Mouse (Mus musculus) thymus, adult 2 months (tissue): ENCODE measurements around the gene H3f3a. TPM values are rescaled to one million over a fixed set of nuclear protein-coding genes. Genes with fewer than 3 reads are reported as not detected.

Experiments
- DNase-seq: peaks from one replicate; pipeline ENCODE4 v3.0.0; 2021
- H3K27ac ChIP-seq: fragments of 200-500 bp; 2 replicates; pipeline ENCODE4 v1.5.1; 2012; ENCODE audit warnings: low read length, control low read depth; ENCODE audit not compliant: control insufficient read depth, insufficient read depth
- H3K27me3 ChIP-seq: fragments of 200-500 bp; 2 replicates; pipeline ENCODE4 v1.6.1; 2012; ENCODE audit warnings: mild to moderate bottlenecking, low read length, moderate library complexity, mixed read lengths; ENCODE audit not compliant: control insufficient read depth, insufficient read depth
- H3K36me3 ChIP-seq: fragments of 200-500 bp; 2 replicates; pipeline ENCODE4 v1.6.1; 2012; ENCODE audit warnings: mild to moderate bottlenecking, low read length, moderate library complexity; ENCODE audit not compliant: control insufficient read depth, insufficient read depth
- H3K4me1 ChIP-seq: fragments of 200-500 bp; replicated peaks from 2 replicates; pipeline ENCODE4 v1.6.1; 2012; ENCODE audit warnings: low read length; ENCODE audit not compliant: control insufficient read depth, insufficient read depth
- H3K4me3 ChIP-seq: fragments of 200-500 bp; 2 replicates; pipeline ENCODE4 v1.5.1; 2012; ENCODE audit warnings: mild to moderate bottlenecking, low read length, control low read depth, moderate library complexity; ENCODE audit not compliant: control insufficient read depth, insufficient read depth
- CTCF ChIP-seq: fragments of 200-500 bp; IDR thresholded peaks from 2 replicates; pipeline ENCODE4 v1.5.1; 2012; ENCODE audit warnings: mild to moderate bottlenecking, control low read depth, low read length, moderate library complexity, borderline replicate concordance; ENCODE audit not compliant: control insufficient read depth, poor library complexity, insufficient read depth; ENCODE audit errors: extremely low read depth
- POLR2A ChIP-seq: fragments of 200-500 bp; IDR thresholded peaks from 2 replicates; pipeline ENCODE4 v1.6.1; 2012; ENCODE audit warnings: mild to moderate bottlenecking, low read length, control low read depth, moderate library complexity; ENCODE audit not compliant: control insufficient read depth, poor library complexity, insufficient read depth; ENCODE audit errors: extremely low read depth
- WGBS: fragments of 180-500 bp; shearing (Covaris S2); methylation state at CpG from one replicate; pipeline ENCODE4 v1.1.7; 2018; 5-methylcytosine and 5-hydroxymethylcytosine counted together
- polyA plus RNA-seq: library from polyadenylated mRNA; depleted of rRNA; stranded (reverse); fragments of >200 nt; gene quantifications from 2 replicates; pipeline ENCODE4 v1.2.3, GENCODE M21; 2012

Gene H3f3a
- polyA plus RNA-seq, 1 experiment, result 750 TPM

DNA sequence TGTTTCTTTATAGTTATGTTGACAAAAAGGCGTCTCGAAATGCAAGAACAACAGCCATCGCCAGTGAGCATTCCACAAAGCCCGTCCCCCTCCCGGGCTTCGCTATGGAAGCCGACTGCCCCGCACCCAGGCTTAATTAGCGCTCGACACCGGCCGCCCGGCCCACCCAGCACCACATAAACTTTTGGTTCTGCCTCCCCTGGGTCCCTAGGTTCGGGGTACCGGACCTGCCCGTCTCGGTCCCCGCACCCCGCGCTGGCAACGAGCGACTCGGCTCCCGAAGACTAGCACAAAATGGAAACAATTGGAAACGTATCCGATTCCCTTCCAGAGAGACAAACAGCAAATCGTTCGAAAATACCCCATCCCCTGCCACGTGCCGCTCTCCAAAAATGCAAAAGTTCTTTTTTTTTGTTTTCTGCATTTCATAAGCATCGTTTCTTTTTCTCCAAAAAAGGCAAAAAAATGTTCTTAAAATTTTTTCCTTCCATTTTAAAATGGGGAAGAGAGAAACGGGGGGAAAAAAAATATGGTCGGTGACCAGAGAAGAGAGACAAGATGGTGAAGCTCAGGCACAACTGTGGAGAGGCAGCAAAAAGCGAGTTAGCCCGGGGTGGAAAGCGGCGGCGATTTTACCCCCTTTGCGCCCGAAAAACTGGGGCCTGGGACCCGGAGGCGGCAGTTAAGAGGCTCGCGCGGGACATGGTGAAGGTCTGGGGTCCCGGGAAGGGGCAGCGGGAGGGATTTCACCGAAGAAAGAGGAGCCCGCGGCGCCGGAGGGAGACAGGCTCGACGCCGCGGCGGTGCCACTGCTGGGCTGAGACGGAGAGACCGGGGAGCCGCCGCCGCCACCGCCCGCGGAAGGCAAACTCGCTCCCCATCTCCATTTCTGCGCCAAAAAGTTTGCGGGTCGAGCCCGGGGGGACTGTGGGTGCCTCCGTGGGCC is 1.0 kb downstream of the H3f3a start:
- H3K4me1 ChIP-seq, result peaks cover 7% of the 10 kb centered on the region
- WGBS, result under 1% methylated on average over 71 of the region's 71 CpGs
- H3K27me3 ChIP-seq, result no peaks in the 10 kb centered on the region
- peak overlapping the region; percentile 77 for H3K4me3 ChIP-seq
- 0 out of 2 replicates have a peak, but pooled peaks have one; percentile 19 for TF ChIP-seq CTCF
- no peak for TF ChIP-seq POLR2A
- DNase-seq, result peak; percentile 58
- peaks cover 28% of the 10 kb centered on the region for H3K36me3 ChIP-seq
- H3K27ac ChIP-seq, result peak overlapping the region; percentile 93

DNA sequence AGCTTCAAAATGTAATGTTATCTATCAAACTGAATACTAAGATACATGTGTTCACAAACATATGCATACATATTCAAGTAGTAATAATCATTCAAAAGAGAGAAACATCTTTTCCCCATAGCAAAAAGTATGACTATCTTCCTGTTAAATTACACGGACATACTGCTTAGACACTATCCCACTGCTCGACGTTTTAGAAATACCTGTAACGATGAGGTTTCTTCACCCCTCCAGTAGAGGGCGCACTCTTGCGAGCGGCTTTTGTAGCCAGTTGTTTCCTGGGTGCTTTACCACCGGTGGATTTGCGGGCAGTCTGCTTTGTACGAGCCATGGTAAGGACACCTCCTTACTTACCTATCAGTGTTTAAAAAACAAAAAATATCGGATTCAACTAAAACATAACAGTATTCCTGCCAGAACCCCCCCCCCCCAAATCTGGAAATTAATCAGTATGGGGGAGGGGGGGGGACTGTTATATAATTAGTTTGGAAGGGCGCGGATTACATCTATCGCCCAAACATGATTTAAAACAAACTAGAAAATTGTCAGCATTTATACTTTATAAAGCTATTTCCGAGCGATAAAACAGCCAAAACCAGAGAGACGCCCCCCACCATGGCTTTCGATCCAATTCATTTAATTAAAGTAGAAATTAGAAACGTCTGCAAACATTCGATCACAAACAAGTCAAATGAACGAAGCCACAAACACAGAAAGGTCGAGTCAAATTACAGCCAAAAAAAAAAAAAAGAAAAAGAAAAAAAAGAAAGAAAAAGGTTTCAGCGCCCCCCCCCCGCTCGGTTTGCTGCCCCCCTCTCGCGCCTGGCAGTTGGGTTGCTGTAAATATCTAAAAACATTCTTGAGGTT is 1.9 kb downstream of the H3f3a start:
- peak overlapping the region; percentile 77 for H3K4me3 ChIP-seq
- TF ChIP-seq CTCF (no peak), POLR2A (no peak)
- peaks cover 37% of the 10 kb centered on the region for H3K36me3 ChIP-seq
- peak; percentile 31 for DNase-seq
- peaks cover 7% of the 10 kb centered on the region for H3K4me1 ChIP-seq
- H3K27ac ChIP-seq, result peak overlapping the region; percentile 93
- no peaks in the 10 kb centered on the region for H3K27me3 ChIP-seq
- WGBS, result under 1% methylated on average over 27 of the region's 27 CpGs

DNA sequence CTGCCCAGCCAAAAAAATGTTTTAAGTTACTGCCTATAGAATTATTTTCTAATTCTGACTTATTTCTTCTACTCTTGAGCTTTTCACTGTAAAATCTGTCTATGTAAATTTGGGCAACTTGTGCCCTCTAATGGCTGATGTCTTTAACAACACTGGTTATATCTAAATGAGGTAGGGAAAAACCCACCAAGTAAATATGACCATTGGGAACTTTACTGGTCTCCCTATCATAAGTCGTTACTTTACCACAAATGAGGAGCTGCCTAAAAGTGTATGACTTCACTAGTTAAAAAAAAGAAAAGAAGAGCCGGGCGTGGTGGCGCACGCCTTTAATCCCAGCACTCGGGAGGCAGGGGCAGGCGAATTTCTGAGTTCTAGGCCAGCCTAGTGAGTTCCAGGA is 2.8 kb downstream of the H3f3a start:
- WGBS, result 40% methylated on average over 7 of the region's 7 CpGs
- H3K27me3 ChIP-seq, result no peaks in the 10 kb centered on the region
- H3K4me3 ChIP-seq, result no peak overlapping the region
- peaks cover 45% of the 10 kb centered on the region for H3K36me3 ChIP-seq
- no peak for DNase-seq
- H3K27ac ChIP-seq, result no peak overlapping the region
- peaks cover 7% of the 10 kb centered on the region; the same call in 1 of the 2 replicates for H3K4me1 ChIP-seq
- TF ChIP-seq CTCF, result no peak
- no peak for TF ChIP-seq POLR2A

GRCm38 (mm10) chr1:180808831-180809230 is 4.9 kb downstream of the H3f3a start:
- WGBS, result 94% methylated on average over 5 of the region's 5 CpGs
- no peak for TF ChIP-seq POLR2A
- no peak for TF ChIP-seq CTCF

GRCm38 (mm10) chr1:180803881-180804280 is 9.9 kb downstream of the H3f3a start:
- H3K4me1 ChIP-seq, result 0 out of 2 replicates have a peak, but pooled peaks cover under 1% of the 10 kb centered on the region
- TF ChIP-seq CTCF (no peak), POLR2A (no peak)
- DNase-seq, result no peak
- no peak overlapping the region for H3K27ac ChIP-seq
- H3K36me3 ChIP-seq, result peaks cover 67% of the 10 kb centered on the region
- WGBS, result 93% methylated on average over 6 of the region's 6 CpGs
- H3K27me3 ChIP-seq, result no peaks in the 10 kb centered on the region
- H3K4me3 ChIP-seq, result no peak overlapping the region

More at GRCm38 (mm10) chr1:180808831-180809230, 4.9 kb downstream of the H3f3a start:
- Histone ChIP-seq H3K4me3 (no peak overlapping the region), H3K4me1 (peaks cover 4% of the 10 kb centered on the region; the same call in 1 of the 2 replicates), H3K27ac (no peak overlapping the region), H3K36me3 (peaks cover 67% of the 10 kb centered on the region), H3K27me3 (no peaks in the 10 kb centered on the region)
- no peak for DNase-seq

DNA sequence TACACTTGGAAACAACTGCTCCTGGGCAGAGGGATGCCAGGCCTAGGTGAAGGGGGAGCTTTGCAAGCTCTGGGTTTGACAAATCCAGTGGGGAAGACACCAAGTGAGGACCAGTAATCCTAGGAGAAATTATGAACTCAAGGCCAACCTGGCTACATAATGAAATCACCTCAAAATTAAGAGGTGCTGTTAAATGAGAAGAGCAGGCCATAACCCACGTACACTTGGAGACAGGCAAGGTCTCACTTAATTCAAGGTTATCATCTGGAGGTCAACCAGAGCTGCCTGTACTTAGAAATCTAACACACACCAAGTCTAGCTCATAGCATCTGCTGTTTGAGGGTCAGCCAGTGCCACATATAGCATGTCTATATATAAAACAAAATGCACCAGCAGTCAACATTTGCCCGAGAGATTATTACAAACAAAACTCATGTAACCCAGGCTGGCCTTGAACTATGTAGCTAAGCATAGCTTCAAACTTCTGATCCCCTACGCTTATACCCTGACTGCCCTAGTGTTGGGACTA is 12.2 kb downstream of the H3f3a start:
- Histone ChIP-seq H3K27ac (no peak overlapping the region), H3K4me1 (no peaks in the 10 kb centered on the region), H3K36me3 (peaks cover 46% of the 10 kb centered on the region), H3K4me3 (no peak overlapping the region), H3K27me3 (no peaks in the 10 kb centered on the region)
- WGBS, result 97% methylated on average over 3 of the region's 3 CpGs
- TF ChIP-seq POLR2A (no peak), CTCF (no peak)
- DNase-seq, result no peak
